Mouse (Mus musculus) spleen, adult 12 weeks (tissue): Measurements from ENCODE around the gene Ccdc63.

Source experiments
- DNase-seq: peaks from one replicate; pipeline ENCODE4 v3.0.0; 2022; ENCODE audit warnings: low spot score

Ccdc63 gene

DNA sequence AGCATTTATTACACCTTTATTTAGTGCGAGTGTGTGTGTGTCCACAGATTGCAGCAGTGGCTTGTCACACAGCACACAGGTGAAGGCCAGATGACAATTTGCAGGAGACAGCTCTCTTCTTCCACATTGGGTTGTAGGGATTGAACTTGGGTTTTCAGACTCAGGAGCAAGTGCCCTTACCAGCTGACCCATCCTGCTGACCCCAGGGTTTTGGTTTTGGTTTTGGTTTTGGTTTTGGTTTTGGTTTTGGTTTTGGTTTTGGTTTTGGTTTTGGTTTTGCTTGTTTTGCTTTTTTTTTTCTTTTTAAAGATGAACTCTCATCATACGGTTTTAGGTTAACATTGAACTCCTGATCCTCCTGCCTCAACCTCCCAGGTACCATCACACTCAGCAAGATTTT, 57.3 kb downstream of the Ccdc63 start:
- DNase-seq, result no peak

DNA sequence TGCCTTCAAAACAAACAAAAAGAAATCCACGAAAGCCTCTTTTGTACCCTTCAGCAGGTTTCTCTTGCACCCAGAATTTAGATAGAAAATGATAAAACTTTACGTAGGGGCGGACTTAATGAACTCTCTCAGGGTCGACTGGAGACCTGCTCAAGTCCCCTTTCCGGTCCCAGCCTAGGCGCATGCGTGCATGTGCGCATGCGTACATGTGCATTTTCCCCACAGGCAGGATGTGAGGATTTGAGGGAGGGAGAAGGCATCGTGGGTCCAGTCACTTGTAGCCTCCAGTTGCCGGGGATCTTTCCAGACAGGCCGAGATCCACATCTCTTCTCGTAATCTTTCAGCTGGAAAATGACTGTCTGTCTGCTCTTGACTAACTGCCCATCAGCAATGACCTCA, 59.2 kb downstream of the Ccdc63 start:
- DNase-seq, result no peak

DNA sequence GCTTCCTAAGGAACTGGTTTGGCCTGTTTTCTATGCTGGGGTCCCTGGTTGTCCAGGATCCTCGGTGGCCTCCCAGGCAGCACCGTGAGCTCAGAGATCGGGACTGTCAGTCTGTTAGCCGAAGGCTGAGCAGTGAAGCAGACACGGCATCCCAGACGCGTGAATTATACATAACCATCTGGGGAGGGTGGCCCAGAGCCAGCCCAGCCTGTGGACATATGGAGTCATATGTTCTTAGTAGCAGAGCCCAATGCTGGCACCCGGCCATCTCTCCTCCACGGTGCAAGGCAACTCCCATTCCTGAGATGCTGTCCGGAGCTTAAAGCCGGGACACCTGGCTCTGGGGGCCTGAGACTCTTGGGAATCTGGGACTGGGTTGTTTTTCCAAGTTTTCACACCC, 59.7 kb downstream of the Ccdc63 start:
- DNase-seq, result no peak

DNA sequence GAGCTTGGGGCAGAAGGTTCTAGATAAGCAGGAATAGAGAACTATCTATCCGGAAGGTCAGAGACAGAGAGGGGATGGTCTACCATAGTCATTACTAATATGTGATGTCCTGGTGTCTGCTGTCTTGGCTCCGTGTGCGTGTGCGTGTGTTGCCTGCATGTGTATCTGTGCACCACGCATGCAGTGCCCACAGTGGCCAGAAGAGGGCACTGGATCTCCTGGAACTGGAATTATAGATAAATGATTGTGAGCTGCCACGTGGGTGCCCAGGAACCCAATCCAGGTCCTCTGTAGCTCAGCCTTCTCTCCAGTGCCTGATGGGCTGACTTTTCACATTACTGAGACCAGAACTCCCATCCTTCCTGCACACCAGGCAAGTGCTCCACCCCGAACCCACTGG, 60.8 kb downstream of the Ccdc63 start:
- DNase-seq, result no peak

DNA sequence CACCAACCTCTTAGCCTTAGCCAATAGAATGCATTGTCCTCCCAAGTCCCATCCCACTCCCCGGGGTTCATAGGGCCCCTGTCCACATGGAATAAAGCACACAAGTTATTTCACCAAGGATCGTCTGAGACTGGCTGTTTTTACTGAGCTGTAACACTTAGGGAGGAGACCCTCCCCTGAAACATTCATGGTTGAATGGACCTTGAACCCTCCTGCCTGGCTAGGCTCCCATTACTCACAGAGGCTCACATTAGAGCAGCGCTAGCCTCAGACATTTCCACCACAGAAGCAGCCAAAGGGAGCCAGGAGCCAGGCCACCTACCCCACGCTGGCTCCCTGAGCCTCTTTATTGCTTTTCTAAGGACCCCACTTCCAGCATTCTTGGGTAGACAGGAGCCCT, 63.4 kb downstream of the Ccdc63 start:
- DNase-seq, result no peak

DNA sequence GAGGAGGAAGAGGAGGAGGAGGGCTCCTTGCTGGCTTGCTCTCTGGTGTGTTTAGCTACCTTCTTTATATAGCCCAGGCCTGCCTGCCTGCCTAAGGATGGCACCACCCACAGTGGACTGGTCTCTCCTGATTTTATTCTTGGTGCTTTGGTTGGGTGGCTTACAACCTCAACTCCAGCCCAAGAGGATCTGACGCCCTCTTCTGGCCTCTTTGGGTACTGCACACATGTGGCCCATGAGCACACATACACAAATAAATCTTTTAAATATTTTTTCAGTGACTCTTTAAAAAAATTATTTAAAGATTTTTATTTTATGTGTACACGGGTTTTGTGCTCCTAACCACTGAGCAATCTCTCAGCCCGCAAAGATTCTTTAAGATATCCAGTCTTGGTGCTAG, 64.9 kb downstream of the Ccdc63 start:
- no peak for DNase-seq

DNA sequence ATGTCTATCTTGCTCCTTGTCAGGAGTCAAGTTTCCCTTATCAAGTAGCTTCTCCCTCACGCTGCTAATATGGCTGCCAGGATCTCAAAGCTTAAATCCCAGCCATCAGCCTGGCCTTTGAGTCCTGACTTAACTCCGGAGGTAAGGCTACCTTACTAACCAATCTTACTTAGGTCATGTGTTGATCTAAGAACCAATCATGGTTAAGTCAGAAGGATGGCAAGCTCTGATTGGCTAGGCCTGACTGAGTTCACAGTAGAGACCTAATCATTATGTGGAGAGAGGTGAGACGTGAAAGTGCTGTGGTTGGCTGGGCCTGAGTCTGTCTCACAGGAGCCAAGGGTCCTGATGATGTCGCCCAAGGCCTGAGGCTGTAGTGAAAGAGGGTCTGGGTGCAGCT, 68.6 kb downstream of the Ccdc63 start:
- DNase-seq, result no peak

DNA sequence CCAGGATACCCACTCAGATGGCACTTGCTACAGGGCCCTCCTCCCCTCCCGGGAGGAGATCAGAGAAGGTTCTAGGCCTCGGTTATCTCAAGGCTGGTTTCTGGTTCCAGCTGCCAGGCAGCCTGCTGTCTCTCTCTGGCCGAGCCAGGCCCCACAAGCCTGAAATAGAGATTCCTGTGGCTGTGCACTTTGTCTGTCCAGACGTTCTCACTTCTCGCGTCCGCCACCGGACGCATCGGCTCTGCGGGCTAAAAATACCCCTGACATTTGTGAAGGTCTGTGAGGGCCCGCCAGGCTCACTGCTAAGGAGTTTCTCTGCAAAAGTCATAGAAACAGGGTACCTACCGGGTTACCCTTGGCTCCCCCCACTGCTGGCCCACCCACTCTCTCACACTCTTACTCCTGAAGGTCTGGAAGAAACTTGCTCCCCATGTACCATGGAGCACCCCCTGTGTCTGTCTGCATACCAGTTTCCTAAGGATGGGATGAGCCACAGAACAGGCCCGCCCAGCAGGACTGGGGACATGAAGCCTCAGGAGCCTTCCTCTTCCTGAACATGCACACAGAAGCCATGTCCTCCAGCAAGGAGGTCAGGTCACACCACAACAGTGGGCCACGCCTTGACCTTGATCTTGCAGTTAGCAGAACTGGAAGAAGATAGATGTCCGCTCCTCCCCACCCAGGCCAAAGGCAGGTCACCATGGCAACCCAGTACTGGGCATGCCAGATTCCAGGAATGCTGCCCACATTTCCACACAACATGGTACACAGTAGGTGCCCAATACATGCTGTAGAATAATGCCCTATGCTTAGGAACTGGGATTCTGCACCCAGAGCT, 69.4 kb downstream of the Ccdc63 start:
- DNase-seq, result no peak

DNA sequence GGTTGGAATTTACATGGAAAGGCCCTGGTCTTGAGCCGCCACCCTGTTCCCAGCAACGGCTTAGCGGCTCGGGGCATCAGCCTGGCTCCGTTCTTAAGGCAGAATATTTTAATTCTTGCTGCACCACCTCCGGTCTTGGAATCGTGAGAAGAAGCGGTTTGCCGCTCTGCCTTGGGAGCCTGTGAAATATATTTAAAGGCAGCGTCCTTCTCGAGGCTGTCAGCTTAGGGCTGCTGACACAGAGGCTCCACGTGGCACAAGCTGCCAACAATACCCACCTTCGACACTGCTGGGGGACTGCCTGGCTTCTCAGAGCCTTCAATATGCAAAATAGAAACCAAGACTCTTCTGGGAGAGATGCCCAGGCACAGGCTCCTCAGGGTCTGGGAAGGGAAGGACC, 72.1 kb downstream of the Ccdc63 start:
- no peak for DNase-seq

DNA sequence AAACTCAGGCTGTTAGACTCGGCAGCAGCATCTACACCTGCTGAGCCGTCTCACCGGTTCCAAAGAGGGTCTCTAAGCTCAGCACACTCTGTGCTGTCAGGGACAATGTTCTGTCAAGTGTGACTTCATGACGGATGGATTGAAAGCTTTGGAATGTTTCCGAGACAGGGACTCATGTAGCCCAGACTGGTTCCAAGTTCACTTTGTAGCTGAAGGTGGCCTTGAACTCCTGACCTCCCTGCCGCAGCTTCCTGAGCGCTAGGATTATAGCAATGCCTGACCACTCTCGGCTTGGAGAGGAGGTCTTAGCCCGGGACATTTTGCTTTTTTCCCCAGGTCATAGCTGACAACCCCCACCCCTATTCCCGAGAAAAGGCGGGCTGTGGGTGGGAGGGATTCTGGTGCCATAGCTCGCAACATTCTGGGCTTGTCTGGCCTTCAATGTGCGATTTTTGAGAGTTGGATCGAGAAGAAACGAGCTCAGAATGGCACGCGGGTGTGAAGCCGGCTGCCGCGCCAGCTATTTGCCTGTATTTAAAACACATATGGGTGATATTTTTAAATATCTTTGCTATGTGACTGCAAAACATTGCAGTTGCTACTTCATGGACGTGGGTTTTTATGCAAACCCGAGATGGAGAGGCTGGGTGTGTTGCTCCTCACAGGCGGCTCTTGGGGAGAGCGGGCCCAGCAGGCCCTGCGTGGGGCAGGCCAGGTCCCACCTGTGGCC, 77.3 kb downstream of the Ccdc63 start:
- no peak for DNase-seq

DNA sequence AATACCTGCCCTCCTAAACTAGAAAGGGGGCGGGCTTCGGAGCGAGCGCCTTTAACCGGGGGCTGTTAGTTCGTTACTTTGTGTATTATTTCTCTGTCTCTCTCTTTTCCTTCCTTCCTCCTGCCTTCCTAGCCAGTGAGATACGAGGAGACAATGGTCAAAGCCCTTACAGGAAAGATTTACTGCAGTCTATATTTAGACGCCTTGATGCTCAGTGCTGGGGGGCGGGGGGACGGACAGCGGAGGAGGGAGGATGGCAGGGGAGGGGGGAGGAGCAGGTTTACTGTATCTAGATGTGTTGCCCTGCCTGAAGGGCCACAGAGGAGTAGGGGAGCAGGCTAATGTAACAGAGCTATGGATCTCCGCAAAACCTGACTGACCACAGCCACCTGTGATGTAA, 78.1 kb downstream of the Ccdc63 start:
- DNase-seq, result no peak

DNA sequence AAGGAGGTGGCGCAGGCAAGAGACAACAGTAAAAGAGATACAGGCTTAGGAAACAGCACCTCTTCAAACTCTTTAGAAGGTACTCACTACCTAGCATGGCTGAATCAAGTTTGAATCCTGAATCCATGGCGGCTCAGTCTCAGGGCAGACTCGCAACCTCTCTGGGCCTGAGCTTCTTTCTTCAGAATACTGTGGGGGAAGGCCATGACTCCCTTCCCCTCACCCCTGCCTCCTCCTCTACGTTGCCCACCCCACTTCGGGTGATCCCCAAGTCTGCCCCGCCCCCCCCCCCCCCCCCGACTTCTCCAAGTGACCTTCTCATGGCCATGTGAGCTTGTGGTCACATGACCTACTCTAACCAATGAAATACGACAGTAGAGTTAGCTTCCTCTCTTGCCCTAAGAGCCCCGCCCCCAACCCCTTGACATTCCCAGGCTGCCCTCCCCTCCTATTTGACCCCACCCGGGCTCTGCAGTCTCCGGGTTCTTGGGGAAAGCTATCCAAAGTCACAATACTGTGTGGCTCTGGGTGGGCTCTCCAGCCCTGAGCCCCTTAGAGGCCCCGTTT, 79.8 kb downstream of the Ccdc63 start:
- DNase-seq, result no peak

DNA sequence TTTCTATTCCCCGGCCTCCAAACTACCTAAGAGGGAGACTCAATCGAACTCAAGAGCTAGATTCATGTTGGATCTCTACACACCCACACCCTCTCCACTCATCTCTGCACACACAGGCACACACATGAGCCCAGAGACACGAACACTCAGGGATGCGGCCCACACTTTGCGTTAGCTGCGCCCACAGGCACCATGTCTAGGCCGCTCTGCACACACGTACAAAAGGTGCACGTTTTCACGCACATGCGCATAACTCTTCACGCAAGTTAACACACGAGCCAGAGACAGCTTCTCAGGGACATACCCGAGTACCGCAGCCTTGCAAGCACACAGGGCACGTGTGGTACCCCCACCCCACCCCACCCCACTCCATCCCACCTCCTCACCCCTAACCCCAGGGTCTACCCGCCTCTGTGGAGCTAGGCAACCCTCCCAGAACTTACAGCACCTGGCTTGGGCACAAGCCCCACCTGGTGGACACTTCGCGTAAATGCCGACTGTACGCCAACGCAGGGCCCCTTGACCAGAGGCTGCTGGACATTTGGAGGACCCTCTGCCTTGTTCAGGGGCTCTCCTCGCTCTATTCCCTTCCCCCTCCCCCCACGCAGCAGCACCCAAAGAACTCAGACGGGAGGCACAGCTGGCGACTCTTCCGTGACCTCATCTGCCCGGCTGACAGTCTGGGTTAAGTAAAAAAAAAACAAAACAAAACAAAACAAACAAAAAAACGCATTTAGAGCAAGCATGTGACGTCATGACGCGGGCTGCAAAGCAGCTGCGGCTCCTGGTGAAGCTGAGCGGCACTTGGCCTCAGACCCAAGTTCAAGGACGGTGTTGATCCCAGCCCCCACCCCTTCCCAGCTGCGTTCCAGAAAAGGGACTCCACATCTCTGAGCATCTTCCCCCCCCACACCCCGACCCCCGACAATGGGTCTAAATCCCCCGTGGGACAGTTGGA, 81.3 kb downstream of the Ccdc63 start:
- no peak for DNase-seq
